Mouse (Mus musculus) forebrain, embryonic 14.5 days (tissue): ENCODE results near the gene Inpp5a. TPM values are rescaled to one million over a fixed set of nuclear protein-coding genes. Genes with fewer than 3 reads are reported as not detected.

Experiments used
- ATAC-seq: fragments of 200-750 bp; cut with Nextera tagmentation; 2 replicates; pipeline ENCODE4 v1.8.0; 2017; ENCODE audit warnings: mild to moderate bottlenecking, moderate library complexity
- DNase-seq: peaks from one replicate; pipeline ENCODE4 v3.0.0-alpha.2; 2015; ENCODE audit warnings: low spot score
- H3K27ac ChIP-seq: fragments of 300-500 bp; sonication (generic); 2 replicates; pipeline ENCODE4 v1.5.1; 2014; ENCODE audit warnings: low read depth, mild to moderate bottlenecking, control low read depth, low read length, moderate library complexity
- H3K27me3 ChIP-seq: fragments of 300-500 bp; sonication (generic); replicated peaks from 2 replicates; pipeline ENCODE4 v1.6.1; 2014; ENCODE audit warnings: low read length, control low read depth, mixed read lengths; ENCODE audit not compliant: control insufficient read depth, insufficient read depth
- H3K36me3 ChIP-seq: fragments of 300-500 bp; sonication (generic); 2 replicates; pipeline ENCODE4 v1.6.1; 2014; ENCODE audit warnings: low read length, control low read depth; ENCODE audit not compliant: control insufficient read depth, insufficient read depth
- H3K4me1 ChIP-seq: fragments of 300-500 bp; sonication (generic); 2 replicates; pipeline ENCODE4 v1.6.1; 2014; ENCODE audit warnings: antibody characterized with exemption, low read length, control low read depth; ENCODE audit not compliant: control insufficient read depth, insufficient read depth
- H3K4me2 ChIP-seq: fragments of 300-500 bp; sonication (generic); 2 replicates; pipeline ENCODE4 v1.6.1; 2014; ENCODE audit warnings: mild to moderate bottlenecking, control low read depth, low read length
- H3K4me3 ChIP-seq: fragments of 300-500 bp; sonication (generic); 2 replicates; pipeline ENCODE4 v1.5.1; 2014; ENCODE audit warnings: low read depth, low read length, control low read depth
- H3K9ac ChIP-seq: fragments of 300-500 bp; sonication (generic); 2 replicates; pipeline ENCODE4 v1.6.1; 2014; ENCODE audit warnings: mild to moderate bottlenecking, low read length, control low read depth, moderate library complexity
- H3K9me3 ChIP-seq: fragments of 300-500 bp; sonication (generic); replicated peaks from 2 replicates; pipeline ENCODE4 v1.6.1; 2016; ENCODE audit warnings: low read length, control low read depth, mixed read lengths; ENCODE audit not compliant: control insufficient read depth
- WGBS: fragments of 180-500 bp; shearing (Covaris S2); extraction: QIAGEN DNeasy Blood & Tissue Kit; methylation state at CpG from one replicate; pipeline ENCODE4 v1.1.7; 2014; 5-methylcytosine and 5-hydroxymethylcytosine counted together
- polyA plus RNA-seq: library from polyadenylated mRNA; unstranded; fragments of >200 nt; fragmentation: Nextera tagmentation; extraction: Ambion mirVana; gene quantifications from 2 replicates; pipeline ENCODE4 v1.2.1, GENCODE M21; 2014

Inpp5a gene
- polyA plus RNA-seq, 1 experiment from 2014 or later: 13.0 TPM

DNA sequence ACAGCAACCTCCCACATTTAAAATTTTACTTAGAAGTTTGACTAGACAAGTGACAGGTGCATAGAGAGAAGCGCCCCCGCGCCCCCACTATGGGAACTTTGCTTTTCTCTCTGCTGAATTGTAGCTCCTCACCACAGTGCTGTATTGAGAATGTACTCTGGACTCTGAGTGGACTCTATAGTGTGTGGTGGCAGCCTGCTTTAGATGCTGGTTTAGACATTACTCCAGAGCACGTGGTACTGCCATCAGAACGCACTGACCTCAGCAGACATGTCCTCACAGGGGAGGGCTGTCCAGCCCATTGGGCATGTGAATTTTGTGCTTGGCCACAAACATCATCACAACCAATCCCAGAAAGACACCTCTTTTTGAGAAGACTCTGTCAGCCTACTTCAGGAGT lies 181.9 kb downstream of the Inpp5a start:
- Histone ChIP-seq H3K36me3 (no peaks in the 10 kb centered on the region), H3K9me3 (no peaks in the 10 kb centered on the region), H3K4me2 (no peak overlapping the region), H3K27ac (no peak overlapping the region), H3K4me3 (no peak overlapping the region), H3K27me3 (no peaks in the 10 kb centered on the region), H3K4me1 (no peaks in the 10 kb centered on the region), H3K9ac (no peak overlapping the region)
- DNase-seq (no peak), ATAC-seq (no peak)
- 96% methylated on average over 5 of the region's 5 CpGs for WGBS

DNA sequence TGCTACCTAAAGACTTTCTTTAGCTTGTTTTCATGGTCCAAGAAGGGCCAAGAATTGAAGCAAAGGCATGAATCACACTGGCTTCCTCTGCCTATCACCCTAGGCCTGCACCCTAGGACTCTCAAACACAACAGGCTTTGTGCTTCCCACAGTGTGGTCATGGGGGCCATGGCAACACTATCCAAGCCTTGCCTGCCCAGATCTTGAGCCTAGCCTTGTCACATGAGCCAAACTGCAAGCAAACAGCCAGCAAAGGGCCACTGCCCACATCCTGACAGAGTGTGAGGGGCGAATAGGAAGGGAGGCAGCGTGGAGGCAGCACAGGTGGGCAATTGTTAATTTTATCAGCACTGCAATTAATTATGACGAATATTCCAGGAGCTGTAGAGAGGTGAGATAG lies 183.8 kb downstream of the Inpp5a start:
- Histone ChIP-seq H3K27me3 (no peaks in the 10 kb centered on the region), H3K4me2 (no peak overlapping the region), H3K9ac (no peak overlapping the region), H3K4me3 (no peak overlapping the region), H3K27ac (no peak overlapping the region), H3K36me3 (no peaks in the 10 kb centered on the region), H3K4me1 (no peaks in the 10 kb centered on the region), H3K9me3 (no peaks in the 10 kb centered on the region)
- DNase-seq: no peak
- WGBS: 91% methylated on average over 3 of the region's 3 CpGs
- ATAC-seq: no peak

DNA sequence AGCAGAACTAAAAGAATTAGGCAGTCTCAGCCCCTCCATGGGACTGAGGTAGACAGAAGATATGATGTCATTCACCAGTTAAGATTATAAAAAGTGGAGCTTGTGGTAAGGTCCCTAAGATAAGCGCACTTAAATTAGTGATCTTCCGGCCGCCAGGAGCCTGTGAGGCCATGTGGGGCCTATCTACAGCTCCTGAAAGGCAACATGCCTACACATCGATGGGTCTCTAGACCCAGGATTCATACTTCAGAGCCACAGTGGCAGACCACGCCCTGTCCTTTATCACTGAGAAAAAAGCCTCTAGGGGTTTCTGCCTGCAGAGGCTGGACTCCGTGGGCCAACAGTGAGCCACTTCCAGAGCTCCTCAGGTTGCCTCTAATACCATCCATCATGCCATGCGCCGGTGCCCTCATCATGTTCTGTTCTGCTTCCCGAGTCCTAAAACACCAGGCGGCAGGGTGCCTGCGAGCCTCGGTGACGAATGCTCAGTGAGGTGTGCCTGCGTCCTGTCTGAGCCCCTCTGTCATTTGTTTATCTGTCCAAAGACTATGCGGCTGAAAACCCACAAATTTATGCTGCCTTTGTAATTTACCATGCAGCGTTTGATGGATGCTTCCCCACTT lies 187.3 kb downstream of the Inpp5a start:
- H3K4me2 ChIP-seq: no peak overlapping the region
- H3K9me3 ChIP-seq: no peaks in the 10 kb centered on the region
- H3K4me1 ChIP-seq: no peaks in the 10 kb centered on the region
- H3K4me3 ChIP-seq: no peak overlapping the region
- no peak overlapping the region for H3K27ac ChIP-seq
- DNase-seq: no peak
- no peak for ATAC-seq
- WGBS: 86% methylated on average over 16 of the region's 16 CpGs
- H3K36me3 ChIP-seq: 0 out of 2 replicates have a peak, but pooled peaks cover 5% of the 10 kb centered on the region
- H3K9ac ChIP-seq: no peak overlapping the region
- peaks cover 32% of the 10 kb centered on the region for H3K27me3 ChIP-seq

DNA sequence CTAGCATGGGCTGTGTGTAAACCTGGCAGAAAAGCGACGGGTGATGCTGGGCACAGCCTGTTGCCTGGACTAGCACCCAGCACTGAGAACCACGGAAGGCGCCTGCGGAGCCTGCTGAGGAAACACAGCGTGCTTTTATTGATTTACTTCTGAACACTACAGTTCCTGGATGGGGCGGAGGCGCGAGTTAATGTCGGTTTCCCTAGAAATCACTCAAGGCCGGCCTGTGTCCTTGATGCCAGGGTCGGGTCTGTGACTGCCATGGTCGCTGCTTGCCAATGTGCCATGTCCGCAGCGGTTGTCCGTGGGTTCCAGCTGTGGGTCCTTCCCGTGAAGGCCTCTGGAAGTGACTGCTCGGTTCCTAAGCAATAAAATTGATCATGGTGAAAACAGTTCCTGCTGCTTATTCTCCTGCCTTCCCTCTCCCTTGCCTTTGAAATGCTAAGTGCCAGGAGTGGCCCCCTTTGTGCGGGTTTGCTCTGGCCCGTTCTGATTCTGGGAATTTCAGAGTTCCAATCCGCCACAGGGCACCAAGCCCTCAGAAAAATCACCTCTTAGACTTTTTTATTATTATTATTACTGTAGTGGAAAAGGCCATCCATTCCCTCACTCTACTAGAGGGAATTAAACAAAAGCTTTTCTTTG lies 190.5 kb downstream of the Inpp5a start:
- no peak overlapping the region for H3K4me2 ChIP-seq
- H3K36me3 ChIP-seq: 0 out of 2 replicates have a peak, but pooled peaks cover 5% of the 10 kb centered on the region
- no peak for ATAC-seq
- H3K27ac ChIP-seq: no peak overlapping the region
- H3K9ac ChIP-seq: no peak overlapping the region
- DNase-seq: no peak
- peaks cover 7% of the 10 kb centered on the region; the same call in 1 of the 2 replicates for H3K4me1 ChIP-seq
- peaks cover 64% of the 10 kb centered on the region for H3K27me3 ChIP-seq
- no peak overlapping the region for H3K4me3 ChIP-seq
- H3K9me3 ChIP-seq: no peaks in the 10 kb centered on the region
- 64% methylated on average over 21 of the region's 21 CpGs for WGBS

DNA sequence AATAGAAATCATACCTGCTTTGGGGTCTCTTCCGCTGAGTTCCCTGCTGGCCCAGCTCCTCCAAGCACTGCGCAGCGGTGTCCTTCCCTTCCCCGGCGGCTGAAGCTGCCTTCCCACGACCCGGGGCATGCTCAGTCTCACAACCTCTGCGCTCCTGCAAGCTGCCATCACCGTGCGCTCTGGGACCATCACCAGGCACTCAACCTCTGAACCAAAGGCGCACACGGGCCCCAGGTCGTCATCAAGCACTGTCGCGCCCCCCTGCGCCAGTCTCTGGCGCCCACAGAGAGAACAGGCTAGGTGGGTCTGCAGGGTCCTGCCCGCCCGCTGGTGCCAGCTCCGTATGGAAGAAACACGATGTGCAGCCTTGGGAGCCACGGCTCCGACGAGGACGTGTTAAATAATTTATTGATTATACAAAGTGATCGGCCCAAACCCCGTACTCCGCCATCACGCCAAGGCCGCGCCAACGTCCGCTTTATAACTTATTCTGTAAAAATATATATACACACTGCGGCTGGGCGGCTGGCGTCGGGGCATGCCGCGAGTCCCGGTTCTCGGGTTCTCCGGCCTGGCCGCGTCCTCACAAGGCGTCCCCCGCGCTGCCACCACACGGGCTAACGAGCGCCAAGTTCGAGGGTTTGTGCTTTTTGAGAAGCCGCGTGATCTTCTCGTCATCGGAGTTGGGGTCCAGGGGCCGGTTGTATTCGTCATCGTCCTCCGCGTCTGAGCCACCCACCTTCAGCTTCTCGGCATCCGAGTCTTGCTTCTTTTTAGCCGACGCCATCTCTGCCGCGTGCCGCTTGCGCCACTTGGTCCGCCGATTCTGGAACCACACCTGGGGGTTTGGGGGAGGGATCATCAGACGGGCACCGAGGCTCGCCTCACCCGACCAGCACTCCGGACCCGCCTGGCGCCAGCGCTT lies 192.2 kb downstream of the Inpp5a start:
- peak overlapping the region; percentile 34 for H3K4me3 ChIP-seq
- 0 out of 2 replicates have a peak, but pooled peaks cover 5% of the 10 kb centered on the region for H3K36me3 ChIP-seq
- DNase-seq (no peak), ATAC-seq (no peak)
- H3K9me3 ChIP-seq: no peaks in the 10 kb centered on the region
- H3K4me1 ChIP-seq: peaks cover 7% of the 10 kb centered on the region; the same call in 1 of the 2 replicates
- H3K27ac ChIP-seq: no peak overlapping the region
- H3K27me3 ChIP-seq: peaks cover 81% of the 10 kb centered on the region
- H3K9ac ChIP-seq: peak overlapping the region; percentile 25; the same call in 1 of the 2 replicates
- H3K4me2 ChIP-seq: peak overlapping the region; percentile 52
- 1% methylated on average over 78 of the region's 78 CpGs for WGBS

DNA sequence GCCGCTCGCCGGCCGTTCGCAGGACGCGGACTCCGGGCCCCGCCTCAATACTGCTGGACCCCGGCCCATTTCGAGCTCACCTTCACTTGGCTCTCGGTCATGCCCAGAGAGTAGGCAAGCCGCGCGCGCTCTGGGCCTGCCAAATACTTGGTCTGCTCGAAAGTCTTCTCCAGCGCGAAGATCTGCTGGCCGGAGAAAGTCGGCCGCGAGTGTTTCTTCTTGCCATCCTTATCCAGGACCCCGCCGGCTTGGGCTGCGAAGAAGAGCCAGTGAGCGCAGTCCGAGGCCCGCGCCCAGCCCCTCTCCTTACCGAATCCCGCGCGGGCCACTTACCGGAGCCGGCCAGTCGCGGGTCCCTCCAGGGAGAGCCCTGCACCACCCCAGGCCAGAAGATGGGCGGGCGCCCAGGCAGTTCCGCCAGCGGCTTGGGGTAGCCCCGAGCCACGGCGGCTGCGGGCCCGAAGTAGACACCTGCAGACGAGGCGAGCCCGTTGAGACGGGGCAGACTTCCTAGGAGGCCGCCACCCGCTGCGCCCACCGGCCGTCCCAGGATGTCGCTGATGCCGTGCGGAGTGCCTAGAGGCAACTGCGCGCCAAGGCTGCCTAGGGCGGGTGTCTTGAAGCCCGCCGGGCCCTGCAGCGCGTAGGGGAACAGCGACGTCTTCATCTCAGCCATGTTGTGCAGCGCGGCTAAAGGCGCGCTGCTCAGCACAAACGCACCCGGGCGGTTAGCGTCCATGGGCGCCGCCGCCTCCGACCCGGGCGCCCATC lies 193.1 kb downstream of the Inpp5a start:
- H3K4me1 ChIP-seq: peaks cover 7% of the 10 kb centered on the region; the same call in 1 of the 2 replicates
- H3K27me3 ChIP-seq: peaks cover 90% of the 10 kb centered on the region
- no peaks in the 10 kb centered on the region for H3K9me3 ChIP-seq
- WGBS: under 1% methylated on average over 82 of the region's 82 CpGs
- ATAC-seq (peak; percentile 65), DNase-seq (peak; percentile 53)
- peak overlapping the region; percentile 52 for H3K4me2 ChIP-seq
- H3K9ac ChIP-seq: peak overlapping the region; percentile 25; the same call in 1 of the 2 replicates
- 0 out of 2 replicates have a peak, but pooled peaks cover 5% of the 10 kb centered on the region for H3K36me3 ChIP-seq
- no peak overlapping the region for H3K27ac ChIP-seq
- H3K4me3 ChIP-seq: peak overlapping the region; percentile 34

DNA sequence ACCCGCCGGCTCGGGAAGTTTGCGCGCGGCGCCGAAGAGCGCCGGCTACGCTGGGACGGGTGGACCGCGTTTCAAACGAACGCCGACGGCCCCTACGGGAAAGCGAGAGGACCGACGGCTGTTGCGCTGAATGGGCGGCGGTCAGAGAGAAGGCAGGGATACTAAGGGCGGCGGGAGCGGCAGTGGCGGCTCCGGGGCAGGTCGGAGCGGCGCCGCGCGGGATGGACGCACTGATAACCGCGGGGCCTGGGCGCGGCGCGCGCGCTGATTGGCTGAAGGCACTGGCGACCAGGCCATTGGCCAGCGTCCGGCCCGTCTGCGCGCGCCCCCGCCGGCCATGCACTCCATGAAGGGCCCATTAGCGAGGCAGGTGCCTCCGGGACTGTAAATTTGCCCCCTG lies 193.7 kb downstream of the Inpp5a start, which contains the start of gene Nkx6-2:
Gene Nkx6-2 (minus strand): TSS at position 203 of the 400 bp plus-strand sequence.
- Histone ChIP-seq H3K4me1 (peaks cover 7% of the 10 kb centered on the region; the same call in 1 of the 2 replicates), H3K9ac (peak within 1 kb of the TSS; percentile 25; the same call in 1 of the 2 replicates), H3K4me2 (peak within 1 kb of the TSS; percentile 52), H3K4me3 (peak within 1 kb of the TSS; percentile 34), H3K9me3 (no peaks in the 10 kb centered on the region), H3K27me3 (peaks cover 96% of the 10 kb centered on the region), H3K36me3 (0 out of 2 replicates have a peak, but pooled peaks cover 5% of the 10 kb centered on the region), H3K27ac (no peak within 1 kb of the TSS)
- DNase-seq (peak; percentile 49), ATAC-seq (peak; percentile 73)
- WGBS: under 1% methylated on average over 56 of the region's 56 CpGs
